Mouse (Mus musculus): ENCODE data around the gene Tbxa2r.

Gene Tbxa2r

GRCm38 (mm10) chr10:81321436-81321835, 7.1 kb upstream of the Tbxa2r start:
- ChIA-PET POLR2A (interaction anchor here (0.5 to 3.3 kb wide), 65 partner anchors 8 to 391 kb away, joined by 3 to 89 read pairs (median 8); partner anchors contain the start of genes Pip5k1c (in 4 of the 4), Dohh (in 2 of the 4), Gm48551 (in 2 of the 4) and Tjp3 (in 2 of the 4)), CTCF (interaction anchor here in 3 of 4 experiments (0.7 to 2.9 kb wide), 13 partner anchors 16 to 375 kb away, joined by 3 to 57 read pairs (median 6); partner anchors contain the start of genes Gipc3 (in 1 of the 3), Hmg20b (in 1 of the 3), Pip5k1c (in 1 of the 3) and Tjp3 (in 1 of the 3))

GRCm38 (mm10) chr10:81322444-81322843, 6.1 kb upstream of the Tbxa2r start:
- POLR2A ChIA-PET: interaction anchor here (0.5 to 2.7 kb wide), 22 partner anchors 10 to 1099 kb away, joined by 3 to 11 read pairs (median 3); partner anchors contain the start of genes Gipc3 (in 1 of the 4) and Pip5k1c (in 1 of the 4)
- CTCF ChIA-PET: interaction anchor here (0.5 to 2.0 kb wide), 9 partner anchors 8 to 30 kb away, joined by 3 to 8 read pairs (median 5); partner anchors contain the start of gene Pip5k1c (in 1 of the 4)

GRCm38 (mm10) chr10:81323141-81323775, 5.3 kb upstream of the Tbxa2r start:
- ChIA-PET POLR2A (interaction anchor here (0.5 to 2.7 kb wide), 30 partner anchors 9 to 1100 kb away, joined by 3 to 14 read pairs (median 3); partner anchors contain the start of genes Tjp3 (in 2 of the 4), Gipc3 (in 1 of the 4), Hmg20b (in 1 of the 4) and Pip5k1c (in 1 of the 4)), CTCF (interaction anchor here (0.5 to 2.0 kb wide), 9 partner anchors 16 to 362 kb away, joined by 3 to 9 read pairs (median 5); partner anchors contain the start of gene Pip5k1c (in 1 of the 4))

GRCm38 (mm10) chr10:81323791-81324530, 4.6 kb upstream of the Tbxa2r start:
- CTCF ChIA-PET: interaction anchor here in 3 of 4 experiments (1.3 to 2.0 kb wide), 4 partner anchors 15 to 35 kb away, joined by 5 to 8 read pairs (median 6); partner anchors contain the start of gene Pip5k1c (in 1 of the 3)

GRCm38 (mm10) chr10:81325176-81325575, 3.4 kb upstream of the Tbxa2r start:
- ChIA-PET POLR2A (interaction anchor here in 2 of 4 experiments (0.7 to 1.7 kb wide), 4 partner anchors 8 to 16 kb away, joined by 3 to 6 read pairs (median 3); no protein-coding TSS in a partner anchor), CTCF (no interaction called here)

More at GRCm38 (mm10) chr10:81323791-81324530, 4.6 kb upstream of the Tbxa2r start:
- POLR2A ChIA-PET: interaction anchor here in 2 of 4 experiments (0.8 to 2.7 kb wide), 9 partner anchors 10 to 84 kb away, joined by 3 to 11 read pairs (median 4); partner anchors contain the start of gene Hmg20b (in 1 of the 2)

- CTCF ChIA-PET: interaction anchor here in 2 of 4 experiments (0.7 to 1.6 kb wide), 4 partner anchors 15 to 156 kb away, joined by 3 to 7 read pairs (median 4); no protein-coding TSS in a partner anchor
- POLR2A ChIA-PET: interaction anchor here in 2 of 4 experiments (0.7 to 2.8 kb wide), 6 partner anchors 9 to 33 kb away, joined by 3 to 11 read pairs (median 6); partner anchors contain the start of gene Pip5k1c (in 1 of the 2)
Measured at GRCm38 (mm10) chr10:81325781-81326180, 2.8 kb upstream of the Tbxa2r start.

GRCm38 (mm10) chr10:81326858-81327257, 1.7 kb upstream of the Tbxa2r start:
- CTCF ChIA-PET: interaction anchor here in 3 of 4 experiments (0.5 to 1.6 kb wide), 6 partner anchors 14 to 760 kb away, joined by 3 to 7 read pairs (median 4); no protein-coding TSS in a partner anchor
- POLR2A ChIA-PET: interaction anchor here in 3 of 4 experiments (0.7 to 2.8 kb wide), 10 partner anchors 9 to 138 kb away, joined by 3 to 11 read pairs (median 4); partner anchors contain the start of genes Hmg20b (in 1 of the 3) and Pip5k1c (in 1 of the 3)

- ChIA-PET POLR2A (interaction anchor here in 2 of 4 experiments (0.6 to 2.8 kb wide), 7 partner anchors 10 to 78 kb away, joined by 3 to 11 read pairs (median 4); partner anchors contain the start of gene 4930404N11Rik (in 1 of the 2)), CTCF (interaction anchor here in 1 of 4 experiments (1.0 to 3.5 kb wide), 3 partner anchors 10 to 35 kb away, joined by 3 to 23 read pairs (median 18); partner anchors contain the start of genes Gipc3 and Pip5k1c)
Measured at GRCm38 (mm10) chr10:81327959-81328358, 572 bp upstream of the Tbxa2r start.

GRCm38 (mm10) chr10:81329194-81329975, 854 bp downstream of the Tbxa2r start:
- ChIA-PET CTCF (interaction anchor here (0.6 to 3.5 kb wide), 12 partner anchors 9 to 222 kb away, joined by 3 to 23 read pairs (median 4); partner anchors contain the start of genes Cactin (in 1 of the 4), Gipc3 (in 1 of the 4) and Pip5k1c (in 1 of the 4)), POLR2A (interaction anchor here in 3 of 4 experiments (0.6 to 2.2 kb wide), 15 partner anchors 9 to 653 kb away, joined by 3 to 27 read pairs (median 4); partner anchors contain the start of genes Cactin (in 3 of the 3), Pip5k1c (in 1 of the 3) and Tjp3 (in 1 of the 3))

GRCm38 (mm10) chr10:81330007-81330406, 1.5 kb downstream of the Tbxa2r start:
- ChIA-PET POLR2A (interaction anchor here in 3 of 4 experiments (0.6 to 2.2 kb wide), 15 partner anchors 8 to 654 kb away, joined by 3 to 27 read pairs (median 4); partner anchors contain the start of genes Cactin (in 3 of the 3), Pip5k1c (in 1 of the 3) and Tjp3 (in 1 of the 3)), CTCF (interaction anchor here (0.6 to 3.5 kb wide), 13 partner anchors 9 to 230 kb away, joined by 3 to 23 read pairs (median 5); partner anchors contain the start of genes Cactin (in 1 of the 4), Gipc3 (in 1 of the 4) and Pip5k1c (in 1 of the 4))

- ChIA-PET CTCF (interaction anchor here in 3 of 4 experiments (0.6 to 1.1 kb wide), 3 partner anchors 8 to 131 kb away, joined by 3 to 7 read pairs (median 5); no protein-coding TSS in a partner anchor), POLR2A (interaction anchor here (0.6 to 1.8 kb wide), 6 partner anchors 9 to 15 kb away, joined by 3 to 11 read pairs (median 6); partner anchors contain the start of gene Cactin (in 2 of the 4))
Measured at GRCm38 (mm10) chr10:81332277-81332676, 3.7 kb downstream of the Tbxa2r start.

GRCm38 (mm10) chr10:81334324-81334723, 5.8 kb downstream of the Tbxa2r start:
- POLR2A ChIA-PET: interaction anchor here in 3 of 4 experiments (0.5 to 5.1 kb wide), 15 partner anchors 8 to 374 kb away, joined by 3 to 38 read pairs (median 5); partner anchors contain the start of genes Cactin (in 3 of the 3), Gipc3 (in 1 of the 3), Pip5k1c (in 1 of the 3) and Tjp3 (in 1 of the 3)

GRCm38 (mm10) chr10:81335393-81336340, 7.1 kb downstream of the Tbxa2r start:
- POLR2A ChIA-PET: interaction anchor here in 3 of 4 experiments (0.5 to 5.1 kb wide), 23 partner anchors 9 to 671 kb away, joined by 3 to 38 read pairs (median 4); partner anchors contain the start of genes Cactin (in 3 of the 3), Eef2 (in 1 of the 3), Pip5k1c (in 1 of the 3) and Tjp3 (in 1 of the 3)
- CTCF ChIA-PET: interaction anchor here (0.5 to 3.4 kb wide), 18 partner anchors 11 to 488 kb away, joined by 3 to 29 read pairs (median 4); partner anchors contain the start of genes Pip5k1c (in 2 of the 4), Tjp3 (in 2 of the 4), Atcay (in 1 of the 4) and Cactin (in 1 of the 4)

More at GRCm38 (mm10) chr10:81334324-81334723, 5.8 kb downstream of the Tbxa2r start:
- CTCF ChIA-PET: interaction anchor here in 2 of 4 experiments (0.5 to 3.4 kb wide), 5 partner anchors 14 to 230 kb away, joined by 3 to 29 read pairs (median 5); partner anchors contain the start of genes Pip5k1c (in 2 of the 2), Cactin (in 1 of the 2) and Tjp3 (in 1 of the 2)

GRCm38 (mm10) chr10:81336558-81336957, 8.0 kb downstream of the Tbxa2r start:
- ChIA-PET CTCF (interaction anchor here (0.5 to 3.4 kb wide), 11 partner anchors 32 to 489 kb away, joined by 3 to 29 read pairs (median 5); partner anchors contain the start of genes Tjp3 (in 2 of the 4), Atcay (in 1 of the 4) and Pip5k1c (in 1 of the 4)), POLR2A (interaction anchor here in 3 of 4 experiments (0.6 to 5.1 kb wide), 16 partner anchors 9 to 230 kb away, joined by 3 to 38 read pairs (median 4); partner anchors contain the start of genes Cactin (in 2 of the 3) and Pip5k1c (in 2 of the 3))
